Mouse (Mus musculus): ENCODE measurements around the gene Trim3.

DNA sequence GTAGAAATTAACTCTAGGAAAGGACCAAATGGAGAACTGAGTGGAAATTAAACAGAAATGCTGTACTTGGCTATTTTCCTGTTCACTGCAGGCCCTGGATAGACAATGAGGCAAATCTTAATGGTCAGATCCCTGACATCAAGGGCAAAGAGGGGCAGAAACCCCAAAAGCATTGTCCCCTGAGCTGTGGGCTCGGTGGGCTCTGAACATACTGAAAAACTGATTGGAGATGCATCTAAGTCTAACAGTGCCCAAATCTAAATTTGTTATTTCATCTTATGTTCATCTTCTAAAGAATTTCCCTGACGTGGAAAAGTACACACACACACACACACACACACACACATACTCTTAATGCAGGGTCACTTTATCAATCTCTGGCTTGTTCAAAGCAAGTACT lies 51.4 kb downstream of the Trim3 start:
- TF ChIP-seq CTCF (IDR thresholded peaks at IDR 0.05): no peak
- no peak for TF ChIP-seq POLR2A (IDR thresholded peaks at IDR 0.05; ENCODE audit: insufficient read depth, low read depth, low read length)

Measured in heart, adult 2 months (tissue).